Mouse (Mus musculus) MN1 (cell line): ENCODE data around the gene Ahnak2.

Source experiments
- DNase-seq: peaks from one replicate; pipeline ENCODE4 v3.0.0-alpha.2; 2016; ENCODE audit warnings: low spot score

Gene Ahnak2

GRCm38 (mm10) chr12:112796551-112797510, 5.6 kb downstream of the Ahnak2 start:
- DNase-seq = no peak

DNA sequence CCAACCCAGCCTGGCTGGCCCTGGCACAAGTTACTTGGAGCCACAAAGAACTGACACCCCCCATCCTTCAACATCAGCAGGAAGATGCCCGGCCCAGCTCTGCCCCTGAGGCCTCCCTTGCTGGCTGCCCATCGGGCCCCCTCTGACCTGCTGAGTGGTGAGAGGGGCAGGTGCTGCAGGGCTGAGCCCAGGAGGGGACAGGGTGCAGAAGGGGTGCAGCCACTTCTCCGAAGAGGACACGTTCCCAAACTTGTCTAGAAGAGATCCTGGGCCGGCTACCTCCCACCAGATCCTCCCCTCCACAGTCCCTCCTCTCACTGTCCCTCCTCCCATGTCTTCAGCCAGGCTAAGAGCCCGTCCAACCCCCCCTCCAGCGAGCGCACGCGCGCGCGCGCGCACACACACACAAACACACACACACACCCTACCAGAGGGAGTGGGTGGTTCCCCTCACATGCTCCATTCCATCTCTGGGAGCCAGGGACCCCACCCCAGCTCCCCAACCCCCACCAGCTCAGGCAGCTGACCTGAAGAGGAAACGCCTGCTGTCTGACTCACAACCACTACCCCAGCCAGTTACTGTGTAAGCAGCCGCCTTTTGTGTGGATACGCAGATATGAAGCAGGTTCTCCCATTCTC, 6.9 kb downstream of the Ahnak2 start:
- DNase-seq = peak; percentile 30

DNA sequence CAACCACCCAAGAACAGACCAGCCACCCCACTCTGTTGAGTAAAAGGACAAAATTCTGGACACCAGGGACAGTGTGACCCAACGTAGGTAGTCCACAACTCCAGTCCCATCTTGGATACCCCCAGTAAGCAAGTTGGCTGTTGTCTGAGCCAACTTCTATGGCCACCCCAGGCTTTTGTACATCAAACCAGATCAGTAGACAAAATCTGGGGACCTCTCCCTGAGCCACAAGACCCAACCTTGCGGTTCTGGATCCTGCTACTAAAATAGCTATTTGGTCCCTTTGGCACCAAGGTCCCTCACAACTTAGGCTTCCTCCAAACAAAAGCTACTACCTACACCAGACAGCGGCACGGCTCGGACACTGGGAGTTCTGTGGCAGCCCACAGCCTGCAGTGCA, 7.5 kb downstream of the Ahnak2 start:
- no peak for DNase-seq

- no peak for DNase-seq
Measured at GRCm38 (mm10) chr12:112794356-112794816, 8.1 kb downstream of the Ahnak2 start.

DNA sequence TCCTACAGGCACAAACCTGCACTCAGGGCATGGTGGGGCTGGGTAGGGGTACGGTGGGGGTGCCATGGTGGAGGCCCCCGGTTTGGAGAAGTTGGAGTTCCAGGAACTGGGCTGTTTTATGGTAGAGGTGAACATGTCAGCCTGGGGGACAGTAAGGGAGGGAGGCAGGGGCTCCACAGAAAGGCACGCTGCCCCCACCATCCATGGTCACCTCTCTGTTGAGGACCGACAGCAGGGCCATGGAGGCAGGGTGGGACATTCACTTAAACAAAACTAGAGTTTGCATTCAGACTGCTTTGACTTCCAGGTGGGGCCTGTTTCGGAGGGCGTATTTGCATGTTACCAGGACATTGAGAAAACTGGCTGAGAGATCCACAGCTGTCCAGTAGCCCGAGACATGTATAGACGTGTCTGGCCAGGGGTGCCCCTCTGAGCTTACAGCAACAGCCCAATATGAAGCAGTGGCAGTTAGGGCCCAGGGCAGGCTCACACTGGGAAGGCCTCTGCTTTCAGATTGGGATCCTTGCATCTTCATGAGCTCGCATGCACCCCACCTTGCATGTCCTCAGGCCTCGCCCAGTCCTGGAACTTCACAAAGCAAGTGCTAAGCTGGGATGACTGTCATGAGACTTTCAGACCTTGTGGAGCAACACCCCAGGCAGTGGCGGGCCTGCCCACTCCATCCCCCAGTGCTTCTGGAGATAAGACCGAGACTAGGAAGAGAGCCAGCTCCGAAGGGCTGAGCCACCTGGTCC, 8.7 kb downstream of the Ahnak2 start:
- peak; percentile 28 for DNase-seq

GRCm38 (mm10) chr12:112791026-112791425, 11.4 kb downstream of the Ahnak2 start:
- no peak for DNase-seq

- DNase-seq = no peak
Measured at GRCm38 (mm10) chr12:112774481-112774880, 28.0 kb downstream of the Ahnak2 start.

DNA sequence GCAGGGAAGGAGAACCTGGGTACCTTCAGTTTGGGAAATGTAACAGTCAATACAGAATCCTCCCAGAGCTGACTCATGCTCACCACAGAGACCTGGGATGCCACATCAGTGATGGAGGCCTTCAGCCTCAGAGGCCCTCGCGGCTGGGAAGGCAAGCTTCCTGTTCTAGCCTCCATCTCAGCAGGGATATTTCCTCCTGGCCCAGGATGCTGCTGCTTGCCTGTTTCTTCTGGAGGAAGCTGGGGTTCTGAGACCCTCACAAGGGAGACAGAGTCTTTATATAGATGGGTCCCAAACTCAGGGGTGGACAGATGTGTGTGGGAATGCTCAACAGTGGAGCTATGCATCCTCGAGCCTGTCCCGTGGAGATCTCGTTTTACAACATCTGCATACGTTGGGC, 28.4 kb downstream of the Ahnak2 start:
- DNase-seq = no peak

DNA sequence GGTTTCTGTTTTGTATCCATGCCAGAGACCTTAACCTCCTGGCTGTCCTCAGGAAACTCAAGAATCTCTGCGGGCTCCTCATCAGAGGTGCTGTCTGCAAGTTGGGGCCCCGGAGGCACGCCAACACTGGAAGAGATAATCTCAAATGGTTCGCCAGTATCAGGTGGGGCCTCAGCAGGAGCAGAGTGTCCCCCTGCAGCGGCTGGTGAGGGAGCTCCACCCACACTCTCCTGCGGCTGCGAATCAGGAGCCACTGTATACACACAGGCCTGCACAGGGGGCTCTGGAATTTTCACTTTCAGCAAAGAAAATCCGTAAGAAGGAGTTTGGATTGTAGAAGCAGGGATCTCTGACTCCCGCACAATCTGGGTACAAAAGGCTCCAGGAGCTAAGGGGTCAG, 29.1 kb downstream of the Ahnak2 start:
- no peak for DNase-seq

- DNase-seq = no peak
Measured at GRCm38 (mm10) chr12:112772306-112772705, 30.2 kb downstream of the Ahnak2 start.

DNA sequence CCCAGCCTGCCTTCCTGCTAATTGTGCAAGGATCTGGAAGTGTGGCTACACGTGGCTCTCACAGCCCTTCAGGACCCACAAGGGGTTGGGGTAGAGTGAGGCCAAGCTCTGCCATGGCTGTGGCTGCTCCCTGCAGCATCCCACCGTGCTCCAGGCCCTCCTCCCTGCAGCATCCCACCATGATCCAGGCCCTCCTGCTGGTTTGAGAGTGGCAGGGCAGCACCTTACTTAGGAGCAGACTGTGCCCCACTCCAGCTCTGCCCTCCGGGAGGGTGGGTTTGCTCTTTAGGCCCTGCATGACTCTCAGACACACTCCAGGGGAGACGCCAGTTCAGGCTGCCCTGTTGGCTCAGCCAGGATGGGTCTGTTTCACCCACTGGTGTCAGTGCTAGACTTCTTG, 32.1 kb downstream of the Ahnak2 start:
- no peak for DNase-seq

DNA sequence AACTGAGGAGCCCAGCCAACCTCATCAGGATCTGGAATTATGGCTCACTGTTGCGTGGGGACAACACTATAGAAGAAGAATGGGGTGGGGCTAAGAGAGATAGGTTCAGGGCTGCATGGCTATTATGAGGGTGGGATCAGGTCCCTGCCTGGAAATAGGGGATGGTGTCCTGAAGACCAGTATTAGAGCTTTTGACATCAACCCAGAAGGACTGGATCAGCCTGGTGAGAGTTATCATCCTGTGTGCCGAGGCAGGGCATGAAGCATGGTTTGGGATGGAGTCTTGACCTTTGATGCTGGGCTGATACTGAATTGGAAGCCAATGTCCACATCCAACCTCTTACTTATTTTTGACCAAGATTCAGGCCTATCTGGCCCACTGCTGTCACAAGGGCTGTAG, 32.7 kb downstream of the Ahnak2 start:
- DNase-seq = no peak

DNA sequence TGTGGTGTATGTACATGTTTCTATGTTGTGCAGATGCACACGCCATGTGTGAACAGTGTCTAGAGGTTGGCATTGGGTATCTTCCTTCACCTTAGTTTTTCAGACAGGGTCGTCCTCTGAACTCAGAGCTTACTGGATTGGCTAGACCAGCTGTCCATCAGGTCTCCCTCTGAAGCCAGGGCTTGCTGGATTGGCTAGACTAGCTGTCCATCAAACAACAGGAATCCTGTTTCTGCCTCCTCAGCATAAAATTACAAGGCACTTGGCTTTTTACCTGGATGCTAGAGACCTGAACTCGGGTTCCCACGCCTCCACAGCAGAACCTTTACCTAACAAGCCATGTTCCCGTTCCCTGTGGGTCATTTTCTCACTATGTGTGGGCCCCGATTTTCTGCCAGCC, 33.4 kb downstream of the Ahnak2 start:
- no peak for DNase-seq

DNA sequence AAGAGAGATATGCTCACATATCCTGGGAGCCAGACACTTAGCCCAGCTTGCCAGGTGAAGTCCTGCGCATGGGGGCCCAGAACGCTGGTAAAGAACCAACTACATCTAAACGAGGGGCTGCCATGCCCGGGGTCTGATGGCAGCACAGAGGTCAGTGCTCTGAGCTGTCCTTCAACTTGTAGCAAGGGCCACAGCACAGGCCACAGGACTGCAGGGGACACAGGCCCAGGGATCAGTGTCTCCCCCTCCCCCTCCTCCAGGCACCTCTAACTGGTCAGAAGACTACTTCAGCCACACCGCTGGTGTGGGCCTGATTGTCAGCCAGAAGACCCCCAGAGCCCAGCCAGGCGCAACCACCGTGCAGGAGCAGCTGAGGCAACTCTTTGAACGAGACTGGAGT, 34.3 kb downstream of the Ahnak2 start:
- no peak for DNase-seq

DNA sequence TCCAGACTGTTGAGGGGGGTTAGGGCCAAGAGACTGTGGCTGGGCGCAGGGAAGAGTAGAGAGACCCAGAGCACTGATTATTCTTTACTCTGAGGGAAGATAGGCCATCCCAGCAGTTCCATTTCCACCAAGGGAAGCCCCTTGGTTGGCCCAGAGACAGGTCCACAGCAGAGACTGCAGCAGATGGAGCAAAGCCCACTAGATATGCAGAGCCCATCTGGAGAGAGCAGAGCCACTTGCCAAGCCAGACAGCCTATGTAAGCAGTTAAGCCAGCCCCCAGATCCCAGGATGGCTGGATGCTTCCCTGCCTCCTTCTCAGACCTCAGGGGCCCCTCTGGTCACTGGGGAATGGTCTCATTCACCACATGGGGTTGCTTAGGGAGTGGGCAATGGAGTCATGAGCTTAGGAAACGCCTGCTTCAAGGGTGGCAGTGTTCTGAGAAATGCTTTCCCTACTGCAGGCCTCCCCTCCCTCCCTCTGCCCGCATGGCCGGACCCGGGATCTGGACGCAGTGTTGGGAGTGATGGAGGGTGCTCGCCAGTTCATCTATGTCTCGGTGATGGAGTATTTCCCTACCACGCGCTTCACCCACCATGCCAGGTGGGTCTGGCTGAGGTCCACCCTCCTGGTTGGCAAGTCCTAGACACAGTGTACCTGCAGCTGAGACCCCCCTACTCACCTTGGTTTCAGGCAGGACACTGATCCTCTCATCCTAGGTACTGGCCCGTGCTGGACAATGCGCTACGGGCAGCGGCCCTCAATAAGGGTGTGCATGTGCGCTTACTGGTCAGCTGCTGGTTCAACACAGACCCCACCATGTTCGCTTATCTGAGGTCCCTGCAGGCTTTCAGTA, 35.2 kb downstream of the Ahnak2 start:
- DNase-seq = no peak

DNA sequence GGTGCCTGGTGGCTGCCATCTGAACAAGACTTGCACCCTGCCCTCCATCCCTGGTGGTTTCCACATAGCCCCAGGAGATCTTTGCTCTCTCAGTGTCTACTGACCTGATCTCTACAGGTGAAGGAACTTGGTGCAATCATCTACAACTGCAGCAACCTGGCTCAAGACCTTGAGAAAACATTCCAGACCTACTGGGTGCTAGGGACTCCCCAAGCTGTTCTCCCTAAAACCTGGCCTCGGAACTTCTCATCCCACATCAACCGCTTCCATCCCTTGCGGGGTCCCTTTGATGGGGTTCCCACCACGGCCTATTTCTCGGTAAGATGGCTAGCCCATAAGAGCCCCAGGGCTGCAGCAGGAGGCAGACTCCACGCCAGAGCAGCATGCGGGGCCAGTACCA, 35.9 kb downstream of the Ahnak2 start:
- DNase-seq = no peak

GRCm38 (mm10) chr12:112764991-112765390, 37.5 kb downstream of the Ahnak2 start:
- DNase-seq = no peak

GRCm38 (mm10) chr12:112764141-112764540, 38.3 kb downstream of the Ahnak2 start:
- DNase-seq = no peak

- DNase-seq = no peak
Measured at GRCm38 (mm10) chr12:112763176-112763575, 39.3 kb downstream of the Ahnak2 start.

GRCm38 (mm10) chr12:112762018-112762417, 40.4 kb downstream of the Ahnak2 start:
- no peak for DNase-seq

GRCm38 (mm10) chr12:112761411-112761810, 41.0 kb downstream of the Ahnak2 start:
- no peak for DNase-seq
